Mouse (Mus musculus): Measurements from ENCODE around the gene Bad. TPM values are rescaled to one million over a fixed set of nuclear protein-coding genes. Genes with fewer than 3 reads are reported as not detected.
A peak's percentile ranks its signal among the peaks of the same experiment; 100 is the strongest.

The Bad gene
- total and polyA plus RNA-seq, 2 experiments: 26.2 to 40.3 TPM

DNA sequence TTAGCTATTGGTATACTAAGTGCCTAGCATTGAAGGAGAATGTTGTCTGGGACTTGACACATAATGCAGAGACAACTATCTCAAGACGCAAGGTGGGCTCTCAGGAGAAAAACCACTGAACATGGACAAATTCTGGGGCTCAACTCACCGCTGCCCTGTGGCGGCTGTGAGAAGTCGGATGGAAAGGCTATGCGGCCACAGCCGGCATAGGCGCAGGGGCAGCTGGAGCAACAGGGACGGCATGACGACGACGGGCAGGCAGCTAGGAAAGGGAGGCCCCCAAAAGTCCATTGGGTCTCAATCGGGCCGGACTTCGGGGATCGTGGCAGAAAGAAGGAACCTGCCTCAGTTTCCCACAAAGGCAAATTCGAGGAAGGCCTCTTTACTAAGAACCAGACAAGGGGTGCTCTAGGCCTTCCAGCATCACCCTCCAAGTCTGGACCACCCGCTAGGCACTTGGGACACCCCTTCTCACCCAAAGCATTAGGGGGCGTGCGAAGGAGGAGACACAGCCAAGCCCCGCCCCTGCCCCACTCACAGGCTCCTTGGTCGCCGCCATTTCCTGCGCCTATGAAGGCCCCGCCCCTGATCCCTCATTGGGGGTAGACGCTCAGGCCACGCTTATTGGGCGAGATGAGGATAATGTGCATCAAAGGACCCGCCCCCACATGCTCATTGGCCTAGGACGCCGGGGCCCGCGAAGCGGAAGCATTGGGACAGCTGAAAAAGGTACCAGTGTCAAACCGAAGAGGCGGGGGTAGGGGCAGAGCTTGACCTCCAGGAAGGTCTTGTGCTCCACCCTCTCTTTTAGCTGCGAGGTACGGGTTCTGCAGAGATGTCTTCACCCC, 50.6 kb downstream of the Bad start, which contains the start of gene Dnajc4:
TSS of gene Dnajc4 (minus strand) at position 562 of the 848 bp plus-strand sequence.
- DNase-seq (ENCODE audit: extremely low read depth, low read depth, low spot score): peak; percentile 87
- peaks cover 15% of the 10 kb centered on the region for H3K4me1 ChIP-seq (ENCODE audit: control insufficient read depth, insufficient read depth, low read length)
- no peak for TF ChIP-seq CTCF (IDR thresholded peaks at IDR 0.05; ENCODE audit: low read depth, low read length)
- TF ChIP-seq POLR2A (IDR thresholded peaks at IDR 0.05; ENCODE audit: extremely low read depth, insufficient read depth, low read length): no peak
- H3K36me3 ChIP-seq (ENCODE audit: control insufficient read depth, insufficient read depth, low read length): no peaks in the 10 kb centered on the region
- H3K9ac ChIP-seq (ENCODE audit: low read depth, low read length): peak within 1 kb of the TSS; percentile 83
- H3K4me3 ChIP-seq (ENCODE audit: insufficient read depth, low read depth, low read length): peak within 1 kb of the TSS; percentile 70
- no peaks in the 10 kb centered on the region for H3K27me3 ChIP-seq (ENCODE audit: control insufficient read depth, insufficient read depth, low read length)
- peak within 1 kb of the TSS; percentile 12; the same call in 1 of the 2 replicates for H3K27ac ChIP-seq (replicated peaks; ENCODE audit: insufficient read depth, low read depth, low read length)
- H3K79me2 ChIP-seq (ENCODE audit: control insufficient read depth, insufficient read depth, low read length): no peaks in the 10 kb centered on the region
- under 1% methylated on average over 37 of the region's 37 CpGs for WGBS

- WGBS: 74% methylated on average over 14 of the region's 14 CpGs
- H3K27me3 ChIP-seq (ENCODE audit: control insufficient read depth, insufficient read depth, low read length): no peaks in the 10 kb centered on the region
- no peak overlapping the region for H3K4me3 ChIP-seq (ENCODE audit: insufficient read depth, low read depth, low read length)
- no peak for DNase-seq (ENCODE audit: extremely low read depth, low read depth, low spot score)
- TF ChIP-seq CTCF (IDR thresholded peaks at IDR 0.05; ENCODE audit: low read depth, low read length) (no peak), POLR2A (IDR thresholded peaks at IDR 0.05; ENCODE audit: extremely low read depth, insufficient read depth, low read length) (no peak)
- no peak overlapping the region for H3K27ac ChIP-seq (replicated peaks; ENCODE audit: insufficient read depth, low read depth, low read length)
- peaks cover 13% of the 10 kb centered on the region for H3K4me1 ChIP-seq (ENCODE audit: control insufficient read depth, insufficient read depth, low read length)
- H3K79me2 ChIP-seq (ENCODE audit: control insufficient read depth, insufficient read depth, low read length): no peaks in the 10 kb centered on the region
- H3K36me3 ChIP-seq (ENCODE audit: control insufficient read depth, insufficient read depth, low read length): no peaks in the 10 kb centered on the region
- no peak overlapping the region for H3K9ac ChIP-seq (ENCODE audit: low read depth, low read length)
Measured at GRCm38 (mm10) chr19:6993011-6993770, 51.5 kb downstream of the Bad start.

DNA sequence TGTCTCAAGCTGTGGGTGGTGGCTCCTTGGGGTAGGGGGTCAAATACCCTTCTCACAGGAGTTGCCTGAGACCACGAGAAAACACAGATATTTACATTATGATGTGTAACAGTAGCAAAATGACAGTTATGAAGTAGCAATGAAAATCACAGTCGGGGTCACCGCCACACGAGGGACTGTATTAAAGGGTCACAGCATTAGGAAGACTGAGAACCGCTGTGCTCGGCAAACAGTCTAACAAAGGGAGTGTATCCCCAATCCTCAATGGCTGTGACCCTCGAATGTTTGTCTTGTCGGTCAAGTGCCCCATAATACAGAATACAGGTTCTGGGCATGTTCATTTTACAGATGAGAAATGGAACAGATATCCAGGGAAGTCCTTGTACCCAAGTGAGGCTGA, 52.3 kb downstream of the Bad start:
- no peak for TF ChIP-seq POLR2A (IDR thresholded peaks at IDR 0.05; ENCODE audit: extremely low read depth, insufficient read depth, low read length)
- Histone ChIP-seq H3K27me3 (ENCODE audit: control insufficient read depth, insufficient read depth, low read length) (no peaks in the 10 kb centered on the region), H3K9ac (ENCODE audit: low read depth, low read length) (no peak overlapping the region), H3K36me3 (ENCODE audit: control insufficient read depth, insufficient read depth, low read length) (no peaks in the 10 kb centered on the region), H3K27ac (replicated peaks; ENCODE audit: insufficient read depth, low read depth, low read length) (no peak overlapping the region), H3K79me2 (ENCODE audit: control insufficient read depth, insufficient read depth, low read length) (no peaks in the 10 kb centered on the region), H3K4me1 (ENCODE audit: control insufficient read depth, insufficient read depth, low read length) (peaks cover 13% of the 10 kb centered on the region), H3K4me3 (ENCODE audit: insufficient read depth, low read depth, low read length) (no peak overlapping the region)
- WGBS: 92% methylated on average over 8 of the region's 8 CpGs
- DNase-seq (ENCODE audit: extremely low read depth, low read depth, low spot score): no peak

GRCm38 (mm10) chr19:6994489-6994888, 52.8 kb downstream of the Bad start:
- no peak overlapping the region for H3K4me3 ChIP-seq (ENCODE audit: insufficient read depth, low read depth, low read length)
- H3K79me2 ChIP-seq (ENCODE audit: control insufficient read depth, insufficient read depth, low read length): no peaks in the 10 kb centered on the region
- no peak for DNase-seq (ENCODE audit: extremely low read depth, low read depth, low spot score)
- TF ChIP-seq POLR2A (IDR thresholded peaks at IDR 0.05; ENCODE audit: extremely low read depth, insufficient read depth, low read length) (no peak), CTCF (IDR thresholded peaks at IDR 0.05; ENCODE audit: low read depth, low read length) (no peak)
- no peak overlapping the region for H3K9ac ChIP-seq (ENCODE audit: low read depth, low read length)
- peaks cover 13% of the 10 kb centered on the region for H3K4me1 ChIP-seq (ENCODE audit: control insufficient read depth, insufficient read depth, low read length)
- WGBS: 90% methylated on average over 8 of the region's 8 CpGs
- H3K36me3 ChIP-seq (ENCODE audit: control insufficient read depth, insufficient read depth, low read length): no peaks in the 10 kb centered on the region
- no peaks in the 10 kb centered on the region for H3K27me3 ChIP-seq (ENCODE audit: control insufficient read depth, insufficient read depth, low read length)
- H3K27ac ChIP-seq (replicated peaks; ENCODE audit: insufficient read depth, low read depth, low read length): no peak overlapping the region

GRCm38 (mm10) chr19:6995255-6995991, 53.8 kb downstream of the Bad start:
- Histone ChIP-seq H3K4me3 (ENCODE audit: insufficient read depth, low read depth, low read length) (peak overlapping the region; percentile 64), H3K36me3 (ENCODE audit: control insufficient read depth, insufficient read depth, low read length) (no peaks in the 10 kb centered on the region), H3K79me2 (ENCODE audit: control insufficient read depth, insufficient read depth, low read length) (no peaks in the 10 kb centered on the region), H3K4me1 (ENCODE audit: control insufficient read depth, insufficient read depth, low read length) (peaks cover 13% of the 10 kb centered on the region), H3K27me3 (ENCODE audit: control insufficient read depth, insufficient read depth, low read length) (no peaks in the 10 kb centered on the region), H3K9ac (ENCODE audit: low read depth, low read length) (peak overlapping the region; percentile 55), H3K27ac (replicated peaks; ENCODE audit: insufficient read depth, low read depth, low read length) (peak overlapping the region; percentile 28; the same call in 1 of the 2 replicates)
- WGBS: 38% methylated on average over 21 of the region's 21 CpGs
- DNase-seq (ENCODE audit: extremely low read depth, low read depth, low spot score): no peak
- no peak for TF ChIP-seq CTCF (IDR thresholded peaks at IDR 0.05; ENCODE audit: low read depth, low read length)
- no peak for TF ChIP-seq POLR2A (IDR thresholded peaks at IDR 0.05; ENCODE audit: extremely low read depth, insufficient read depth, low read length)
